Mouse (Mus musculus) heart, embryonic 16.5 days (tissue): ENCODE results near the gene Trim27. TPM values are rescaled to one million over a fixed set of nuclear protein-coding genes. Genes with fewer than 3 reads are reported as not detected.

Experiments
- ATAC-seq: fragments of 200-750 bp; cut with Nextera tagmentation; replicated peaks from 2 replicates; pipeline ENCODE4 v1.8.0; 2017; ENCODE audit warnings: moderate number of reproducible peaks; ENCODE audit not compliant: insufficient read depth, low FRiP score; ENCODE audit errors: extremely low read depth
- H3K27ac ChIP-seq: fragments of 300-500 bp; sonication (generic); 2 replicates; pipeline ENCODE4 v1.5.1; 2014; ENCODE audit warnings: mild to moderate bottlenecking, low read length, control low read depth, moderate library complexity
- H3K27me3 ChIP-seq: fragments of 300-500 bp; sonication (generic); 2 replicates; pipeline ENCODE4 v1.6.1; 2014; ENCODE audit warnings: low read length, mixed read lengths; ENCODE audit not compliant: control insufficient read depth, insufficient read depth
- H3K36me3 ChIP-seq: fragments of 300-500 bp; sonication (generic); 2 replicates; pipeline ENCODE4 v1.6.1; 2014; ENCODE audit not compliant: control insufficient read depth, insufficient read depth
- H3K4me1 ChIP-seq: fragments of 300-500 bp; sonication (generic); 2 replicates; pipeline ENCODE4 v1.6.1; 2014; ENCODE audit warnings: low read length, mixed read lengths; ENCODE audit not compliant: control insufficient read depth, insufficient read depth
- H3K4me2 ChIP-seq: fragments of 300-500 bp; sonication (generic); 2 replicates; pipeline ENCODE4 v1.6.1; 2014; ENCODE audit warnings: low read depth, mild to moderate bottlenecking, control low read depth, low read length
- H3K4me3 ChIP-seq: fragments of 300-500 bp; sonication (generic); 2 replicates; pipeline ENCODE4 v1.5.1; 2014; ENCODE audit warnings: mild to moderate bottlenecking, control low read depth, low read length
- H3K9ac ChIP-seq: fragments of 300-500 bp; sonication (generic); 2 replicates; pipeline ENCODE4 v1.6.1; 2014; ENCODE audit warnings: low read length, control low read depth
- H3K9me3 ChIP-seq: fragments of 300-500 bp; sonication (generic); replicated peaks from 2 replicates; pipeline ENCODE4 v1.6.1; 2016; ENCODE audit warnings: low read length; ENCODE audit not compliant: control insufficient read depth
- WGBS: fragments of 180-500 bp; shearing (Covaris S2); extraction: QIAGEN DNeasy Blood & Tissue Kit; methylation state at CpG from one replicate; pipeline ENCODE4 v1.1.7; 2014; 5-methylcytosine and 5-hydroxymethylcytosine counted together
- polyA plus RNA-seq: library from polyadenylated mRNA; unstranded; fragments of >200 nt; fragmentation: Nextera tagmentation; extraction: Ambion mirVana; gene quantifications from 2 replicates; pipeline ENCODE4 v1.2.1, GENCODE M21; 2015

Trim27 gene
- 72.4 and 72.8 TPM in 2 replicates for polyA plus RNA-seq

GRCm38 (mm10) chr13:21179367-21179723 lies at the start of gene Trim27:
Gene Trim27, plus strand, starts transcription at chr13:21179445.
- Histone ChIP-seq H3K27me3 (no peaks in the 10 kb centered on the region), H3K27ac (peak within 1 kb of the TSS; percentile 93), H3K4me1 (peaks cover 22% of the 10 kb centered on the region), H3K4me2 (peak within 1 kb of the TSS; percentile 92), H3K9me3 (no peaks in the 10 kb centered on the region), H3K9ac (peak within 1 kb of the TSS; percentile 93), H3K4me3 (peak within 1 kb of the TSS; percentile 84), H3K36me3 (peaks cover 15% of the 10 kb centered on the region)
- ATAC-seq: peak; percentile 20
- 0% methylated on average over 15 of the region's 15 CpGs for WGBS

- no peaks in the 10 kb centered on the region for H3K4me1 ChIP-seq
- no peaks in the 10 kb centered on the region for H3K36me3 ChIP-seq
- H3K4me2 ChIP-seq: no peak overlapping the region
- no peak for ATAC-seq
- 26% methylated on average over 8 of the region's 8 CpGs for WGBS
- H3K9ac ChIP-seq: no peak overlapping the region
- no peak overlapping the region for H3K4me3 ChIP-seq
- H3K27me3 ChIP-seq: no peaks in the 10 kb centered on the region
- H3K27ac ChIP-seq: no peak overlapping the region
- no peaks in the 10 kb centered on the region for H3K9me3 ChIP-seq
Measured at GRCm38 (mm10) chr13:21142421-21142820, 36.8 kb upstream of the Trim27 start.

GRCm38 (mm10) chr13:21145767-21146166 lies 33.5 kb upstream of the Trim27 start, which contains the start of gene Olfr1368:
Gene Olfr1368, minus strand, starts transcription at chr13:21145867.
- H3K36me3 ChIP-seq: no peaks in the 10 kb centered on the region

GRCm38 (mm10) chr13:21155888-21156287 lies 23.4 kb upstream of the Trim27 start:
- no peak overlapping the region for H3K4me2 ChIP-seq
- no peaks in the 10 kb centered on the region for H3K27me3 ChIP-seq
- no peak for ATAC-seq
- no peak overlapping the region for H3K27ac ChIP-seq
- WGBS: 75% methylated on average over 5 of the region's 5 CpGs
- H3K9ac ChIP-seq: no peak overlapping the region
- peaks cover 3% of the 10 kb centered on the region; the same call in 1 of the 2 replicates for H3K4me1 ChIP-seq
- H3K4me3 ChIP-seq: no peak overlapping the region
- H3K9me3 ChIP-seq: no peaks in the 10 kb centered on the region
- H3K36me3 ChIP-seq: no peaks in the 10 kb centered on the region

More at GRCm38 (mm10) chr13:21145767-21146166, 33.5 kb upstream of the Trim27 start, which contains the start of gene Olfr1368:
- no peaks in the 10 kb centered on the region for H3K4me1 ChIP-seq
- no peak within 1 kb of the TSS for H3K4me2 ChIP-seq
- H3K27me3 ChIP-seq: no peaks in the 10 kb centered on the region
- H3K9ac ChIP-seq: no peak within 1 kb of the TSS
- no peak within 1 kb of the TSS for H3K4me3 ChIP-seq
- no peak for ATAC-seq
- 61% methylated on average over 4 of the region's 4 CpGs for WGBS
- no peak within 1 kb of the TSS for H3K27ac ChIP-seq
- H3K9me3 ChIP-seq: no peaks in the 10 kb centered on the region

GRCm38 (mm10) chr13:21158071-21158470 lies 21.2 kb upstream of the Trim27 start:
- Histone ChIP-seq H3K27ac (no peak overlapping the region), H3K27me3 (no peaks in the 10 kb centered on the region), H3K36me3 (no peaks in the 10 kb centered on the region), H3K9me3 (no peaks in the 10 kb centered on the region), H3K4me3 (peak overlapping the region; percentile 91), H3K4me2 (peak overlapping the region; percentile 92), H3K4me1 (peaks cover 6% of the 10 kb centered on the region), H3K9ac (no peak overlapping the region)
- ATAC-seq: no peak
- 11% methylated on average over 9 of the region's 9 CpGs for WGBS

GRCm38 (mm10) chr13:21158785-21159474 lies 20.3 kb upstream of the Trim27 start:
- under 1% methylated on average over 19 of the region's 19 CpGs for whole genome bisulfite sequencing
- peak overlapping the region; percentile 91 for H3K4me3 ChIP-seq
- peak overlapping the region; percentile 66 for H3K27ac ChIP-seq
- peaks cover 6% of the 10 kb centered on the region for H3K4me1 ChIP-seq
- no peaks in the 10 kb centered on the region for H3K36me3 ChIP-seq
- H3K4me2 ChIP-seq: peak overlapping the region; percentile 92
- H3K9ac ChIP-seq: peak overlapping the region; percentile 77
- no peaks in the 10 kb centered on the region for H3K27me3 ChIP-seq
- peak; percentile 37; the same call in 1 of the 2 replicates for ATAC-seq
- H3K9me3 ChIP-seq: no peaks in the 10 kb centered on the region

GRCm38 (mm10) chr13:21159475-21159819 lies 19.8 kb upstream of the Trim27 start:
- Histone ChIP-seq H3K4me2 (peak overlapping the region; percentile 92), H3K27ac (peak overlapping the region; percentile 66), H3K27me3 (no peaks in the 10 kb centered on the region), H3K36me3 (no peaks in the 10 kb centered on the region), H3K9me3 (no peaks in the 10 kb centered on the region), H3K4me3 (peak overlapping the region; percentile 91), H3K9ac (peak overlapping the region; percentile 77), H3K4me1 (peaks cover 6% of the 10 kb centered on the region)
- under 1% methylated on average over 15 of the region's 15 CpGs for WGBS
- ATAC-seq: no peak

GRCm38 (mm10) chr13:21160041-21160511 lies 19.2 kb upstream of the Trim27 start:
- H3K27me3 ChIP-seq: no peaks in the 10 kb centered on the region
- under 1% methylated on average over 16 of the region's 16 CpGs for WGBS

More at GRCm38 (mm10) chr13:21160041-21160511, 19.2 kb upstream of the Trim27 start:
- peaks cover 6% of the 10 kb centered on the region for H3K4me1 ChIP-seq
- no peaks in the 10 kb centered on the region for H3K36me3 ChIP-seq
- H3K27ac ChIP-seq: peak overlapping the region; percentile 73
- H3K4me2 ChIP-seq: peak overlapping the region; percentile 92
- no peaks in the 10 kb centered on the region for H3K9me3 ChIP-seq
- peak overlapping the region; percentile 77 for H3K9ac ChIP-seq
- ATAC-seq: no peak; the same call in 1 of the 2 replicates
- peak overlapping the region; percentile 91 for H3K4me3 ChIP-seq
